Mouse (Mus musculus): ENCODE measurements around the gene Zbtb43.

- TF ChIP-seq POLR2A (IDR thresholded peaks at IDR 0.05; ENCODE audit: insufficient read depth, low read depth, low read length): no peak
- peak; percentile 80 for TF ChIP-seq CTCF (IDR thresholded peaks at IDR 0.05)
Measured at GRCm38 (mm10) chr2:33402236-33402635, 66.1 kb downstream of the Zbtb43 start.

Measured in heart, adult 2 months (tissue).